Mouse (Mus musculus) liver, embryonic 14.5 days (tissue): Measurements from ENCODE around the gene Endog. TPM values are rescaled to one million over a fixed set of nuclear protein-coding genes. Genes with fewer than 3 reads are reported as not detected.
"Not testable (repeated sequence)": the region's sequence is repeated elsewhere in the genome, so short reads cannot be mapped to it uniquely, and the experiment has no call there.

Experiments used
- ATAC-seq: fragments of 200-750 bp; cut with Nextera tagmentation; 2 replicates; pipeline ENCODE4 v1.8.0; 2017; ENCODE audit warnings: moderate number of reproducible peaks, mild to moderate bottlenecking, moderate library complexity; ENCODE audit not compliant: insufficient read depth
- DNase-seq, 3 experiments: peaks; one replicate each; pipeline ENCODE4 v3.0.0-alpha.2; 2012 to 2013; ENCODE audit warnings: low read depth in 3 of 3, low spot score in 3 of 3
- H3K27ac ChIP-seq: fragments of 300-500 bp; sonication (generic); 2 replicates; pipeline ENCODE4 v1.5.1; 2014; ENCODE audit warnings: moderate library complexity, mild to moderate bottlenecking, control low read depth, inconsistent platforms
- H3K27me3 ChIP-seq: fragments of 300-500 bp; sonication (generic); 2 replicates; pipeline ENCODE4 v1.6.1; 2014; ENCODE audit warnings: mild to moderate bottlenecking, low read length, moderate library complexity; ENCODE audit not compliant: control insufficient read depth, insufficient read depth
- H3K36me3 ChIP-seq: fragments of 300-500 bp; sonication (generic); replicated peaks from 2 replicates; pipeline ENCODE4 v1.6.1; 2014; ENCODE audit warnings: low read depth; ENCODE audit not compliant: control insufficient read depth, insufficient read depth
- H3K4me1 ChIP-seq, 2 experiments: fragments of 200-500 bp in 1 of 2; fragments of 300-500 bp in 1 of 2; sonication (generic) in 1 of 2; replicated peaks; 2 replicates each; pipeline ENCODE4 v1.6.1; 2012 to 2014; ENCODE audit warnings: antibody characterized with exemption in 1 of 2, inconsistent platforms in 1 of 2, low read length in 1 of 2; ENCODE audit not compliant: control insufficient read depth in 2 of 2, insufficient read depth in 2 of 2
- H3K4me2 ChIP-seq: fragments of 300-500 bp; sonication (generic); 2 replicates; pipeline ENCODE4 v1.6.1; 2014; ENCODE audit warnings: low read depth, mild to moderate bottlenecking, control low read depth, moderate library complexity
- H3K4me3 ChIP-seq, 2 experiments: fragments of 200-500 bp in 1 of 2; fragments of 300-500 bp in 1 of 2; sonication (generic) in 1 of 2; 2 replicates each; pipeline ENCODE4 v1.5.1; 2012 to 2014; ENCODE audit warnings: low read depth in 2 of 2, low read length in 2 of 2, mild to moderate bottlenecking in 2 of 2, control low read depth in 1 of 2, inconsistent platforms in 1 of 2, moderate library complexity in 1 of 2; ENCODE audit not compliant: insufficient read depth in 1 of 2
- H3K9ac ChIP-seq: fragments of 300-500 bp; sonication (generic); replicated peaks from 2 replicates; pipeline ENCODE4 v1.6.1; 2014; ENCODE audit warnings: mild to moderate bottlenecking, control low read depth, moderate library complexity
- H3K9me3 ChIP-seq: fragments of 300-500 bp; sonication (generic); 2 replicates; pipeline ENCODE4 v1.6.1; 2016; ENCODE audit warnings: low read length, mixed read lengths; ENCODE audit not compliant: control insufficient read depth
- CTCF ChIP-seq: IDR thresholded peaks from 2 replicates; pipeline ENCODE4 v1.5.1; 2016; ENCODE audit warnings: antibody characterized with exemption, low read depth, control low read depth
- EP300 ChIP-seq: IDR thresholded peaks from 2 replicates; pipeline ENCODE4 v1.6.1; 2016; ENCODE audit warnings: antibody characterized with exemption, low read depth
- WGBS: fragments of 180-500 bp; shearing (Covaris S2); extraction: QIAGEN DNeasy Blood & Tissue Kit; methylation state at CpG from one replicate; pipeline ENCODE4 v1.1.7; 2014; ENCODE audit not compliant: insufficient replicate concordance; 5-methylcytosine and 5-hydroxymethylcytosine counted together
- polyA plus RNA-seq, 2 experiments: library from polyadenylated mRNA; depleted of rRNA in 1 of 2; stranded (reverse) in 1 of 2; unstranded in 1 of 2; fragments of >200 nt; fragmentation: Nextera tagmentation in 1 of 2; extraction: Ambion mirVana in 1 of 2; gene quantifications; 2 replicates each; pipeline versions ENCODE4 v1.2.1 to v1.2.3; 2012 to 2014

The Endog gene
- polyA plus RNA-seq, 2 experiments = 11.9 to 20.3 TPM

DNA sequence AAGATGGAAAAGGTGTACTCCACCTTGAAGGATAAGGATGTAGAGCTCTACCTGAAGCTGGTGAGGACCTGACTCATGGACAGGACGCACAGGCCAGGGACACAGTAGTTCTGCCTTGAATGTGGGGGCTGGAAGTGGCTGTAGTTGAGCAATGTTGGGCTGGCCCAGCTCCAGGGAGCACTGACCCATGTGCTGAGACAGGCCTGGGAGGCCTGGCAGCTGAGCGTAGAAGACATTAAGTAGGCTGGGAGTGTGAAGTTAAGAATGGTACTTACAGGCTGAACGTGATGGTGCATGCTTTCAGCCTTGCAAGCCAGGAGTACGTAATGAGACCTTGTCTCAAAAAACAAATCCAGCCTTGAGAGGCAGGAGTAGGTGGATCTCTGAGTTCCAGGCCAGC is 23.8 kb upstream of the Endog start:
- 79% methylated on average over 4 of the region's 4 CpGs for WGBS
- Histone ChIP-seq H3K4me3 (no peak overlapping the region), H3K27me3 (no peaks in the 10 kb centered on the region), H3K36me3 (peaks cover 15% of the 10 kb centered on the region), H3K27ac (no peak overlapping the region), H3K4me1 (no peaks in the 10 kb centered on the region), H3K4me2 (no peak overlapping the region), H3K9me3 (no peaks in the 10 kb centered on the region), H3K9ac (no peak overlapping the region)
- no peak for ATAC-seq
- TF ChIP-seq EP300 (no peak), CTCF (no peak)
- DNase-seq = no peak

DNA sequence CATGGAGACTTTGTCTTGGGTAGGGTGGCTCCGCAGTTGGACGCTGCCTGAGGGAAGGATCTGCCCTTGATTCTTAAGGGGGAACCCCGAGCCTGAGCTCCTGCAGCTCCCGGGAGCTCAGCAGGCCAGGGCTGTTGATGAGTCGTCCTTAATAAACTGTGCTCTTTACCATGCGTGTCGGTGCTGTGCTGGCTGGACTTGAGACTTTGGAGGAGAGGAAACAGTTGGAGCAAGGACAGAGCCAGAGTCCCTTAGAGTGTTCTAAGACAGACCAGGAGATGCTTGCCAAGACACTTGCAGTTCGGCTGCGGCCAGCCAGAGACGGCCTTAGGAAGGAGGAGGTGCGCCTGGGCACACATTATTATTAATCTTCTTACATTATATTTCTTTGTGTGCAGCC is 19.5 kb upstream of the Endog start:
- no peak for ATAC-seq
- no peak for DNase-seq

DNA sequence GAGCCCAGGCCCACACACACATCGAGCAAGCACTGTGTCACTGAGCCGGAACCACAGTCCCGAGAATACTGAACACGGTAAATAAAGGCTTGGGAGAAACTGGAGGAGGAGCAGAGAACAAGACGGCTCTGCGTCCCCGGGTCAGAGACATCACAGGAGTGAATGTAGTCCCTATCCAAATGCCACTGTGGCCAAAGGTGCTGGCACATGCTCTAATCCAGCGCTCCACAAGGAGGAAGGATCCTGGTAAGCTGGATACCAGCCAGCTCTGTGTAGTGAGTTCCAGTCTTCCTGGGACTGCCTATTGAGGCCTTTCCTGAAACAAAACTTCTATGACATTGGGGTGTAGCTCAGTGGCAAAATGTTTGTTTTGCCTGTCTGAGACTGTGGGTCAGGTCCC is 18.7 kb upstream of the Endog start:
- no peak for TF ChIP-seq EP300
- no peak for TF ChIP-seq CTCF

More for the DNA sequence above, 19.5 kb upstream of the Endog start:
- 77% methylated on average over 11 of the region's 11 CpGs for WGBS
- no peak overlapping the region for H3K27ac ChIP-seq
- H3K4me3 ChIP-seq = no peak overlapping the region
- no peaks in the 10 kb centered on the region for H3K4me1 ChIP-seq
- no peak overlapping the region for H3K9ac ChIP-seq
- H3K4me2 ChIP-seq = no peak overlapping the region
- H3K36me3 ChIP-seq = peaks cover 5% of the 10 kb centered on the region; the same call in 1 of the 2 replicates
- TF ChIP-seq EP300 (no peak), CTCF (no peak)
- no peaks in the 10 kb centered on the region for H3K9me3 ChIP-seq
- no peaks in the 10 kb centered on the region for H3K27me3 ChIP-seq

DNA sequence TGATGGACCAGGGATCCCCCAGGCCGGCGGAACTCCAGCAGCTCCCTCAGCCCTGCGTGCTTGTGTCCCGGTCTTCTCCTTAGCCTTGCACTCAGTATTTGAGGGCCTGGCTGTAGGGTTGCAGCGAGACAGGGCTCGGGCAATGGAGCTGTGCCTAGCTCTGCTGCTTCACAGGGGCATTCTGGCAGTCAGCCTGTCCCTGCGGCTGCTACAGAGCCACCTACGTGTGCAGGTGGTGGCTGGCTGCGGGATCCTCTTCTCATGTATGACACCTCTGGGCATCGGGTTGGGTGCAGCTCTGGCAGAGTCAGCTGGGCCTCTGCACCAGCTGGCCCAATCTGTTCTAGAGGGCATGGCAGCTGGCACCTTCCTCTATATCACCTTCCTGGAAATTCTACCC is 11.4 kb upstream of the Endog start:
- not testable (repeated sequence) for H3K9ac ChIP-seq, H3K9me3 ChIP-seq, ATAC-seq, H3K4me1 ChIP-seq, H3K4me2 ChIP-seq, H3K4me3 ChIP-seq, H3K36me3 ChIP-seq, DNase-seq, H3K27me3 ChIP-seq, H3K27ac ChIP-seq
- 77% methylated on average over 5 of the region's 10 CpGs for WGBS

More for the DNA sequence above, 18.7 kb upstream of the Endog start:
- H3K9me3 ChIP-seq = no peaks in the 10 kb centered on the region
- H3K27ac ChIP-seq = no peak overlapping the region
- DNase-seq (no peak), ATAC-seq (no peak)
- H3K4me3 ChIP-seq = no peak overlapping the region
- no peak overlapping the region for H3K9ac ChIP-seq
- H3K27me3 ChIP-seq = no peaks in the 10 kb centered on the region
- WGBS = 77% methylated on average over 8 of the region's 8 CpGs
- no peaks in the 10 kb centered on the region for H3K4me1 ChIP-seq
- H3K36me3 ChIP-seq = peaks cover 2% of the 10 kb centered on the region; the same call in 1 of the 2 replicates
- H3K4me2 ChIP-seq = no peak overlapping the region

DNA sequence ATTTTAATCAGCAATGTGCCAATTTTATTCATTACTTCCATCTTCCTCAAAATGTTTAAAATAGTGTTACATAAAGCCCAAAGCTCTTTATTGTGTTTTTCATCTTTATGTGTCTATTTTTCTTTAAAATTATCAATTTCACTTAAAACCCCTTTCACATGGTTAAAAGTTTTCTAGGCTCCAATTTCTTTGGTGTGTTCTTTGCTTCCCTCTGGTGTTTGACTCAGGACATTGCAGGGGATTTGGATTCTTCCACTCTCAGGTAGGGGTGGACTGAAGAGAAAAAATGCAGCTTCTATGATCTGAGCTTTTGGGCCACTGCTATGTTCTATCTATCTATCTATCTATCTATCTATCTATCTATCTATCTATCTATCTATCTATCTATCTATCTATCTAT is 9.5 kb upstream of the Endog start:
- TF ChIP-seq CTCF (peak; percentile 65), EP300 (0 out of 2 replicates have a peak, but pooled peaks have one; percentile 5)
- Histone ChIP-seq H3K27me3 (no peaks in the 10 kb centered on the region), H3K27ac (no peak overlapping the region), H3K4me3 (no peak overlapping the region), H3K4me2 (no peak overlapping the region), H3K4me1 (no peaks in the 10 kb centered on the region), H3K9ac (no peak overlapping the region), H3K9me3 (peaks cover 7% of the 10 kb centered on the region), H3K36me3 (no peaks in the 10 kb centered on the region)
- DNase-seq = peak in 2 of 3 experiments; percentile 33 to 44
- ATAC-seq = no peak
